Mouse (Mus musculus): ENCODE measurements around the gene Sh3bp4.

Sh3bp4 gene

DNA sequence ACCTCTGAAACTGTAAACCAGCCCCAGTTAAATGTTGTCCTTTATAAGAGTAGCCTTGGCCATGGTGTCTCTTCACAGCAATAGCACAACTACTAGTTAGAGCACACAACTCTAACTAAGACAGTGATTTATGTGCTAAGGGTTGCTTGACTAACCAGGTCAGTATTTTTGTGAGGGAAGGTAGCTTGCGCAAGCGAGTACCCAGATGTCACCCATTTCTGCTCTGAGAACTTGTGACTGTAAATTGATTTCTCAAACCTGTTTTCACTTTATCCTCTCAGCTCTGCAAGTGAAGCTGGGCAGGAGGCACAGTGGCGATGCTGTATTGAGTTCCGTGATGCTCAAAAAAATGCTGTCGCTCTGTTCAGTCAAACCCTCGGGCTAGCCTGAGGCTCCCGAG lies 117.2 kb downstream of the Sh3bp4 start:
- no peak for DNase-seq (ENCODE audit: low spot score)

DNA sequence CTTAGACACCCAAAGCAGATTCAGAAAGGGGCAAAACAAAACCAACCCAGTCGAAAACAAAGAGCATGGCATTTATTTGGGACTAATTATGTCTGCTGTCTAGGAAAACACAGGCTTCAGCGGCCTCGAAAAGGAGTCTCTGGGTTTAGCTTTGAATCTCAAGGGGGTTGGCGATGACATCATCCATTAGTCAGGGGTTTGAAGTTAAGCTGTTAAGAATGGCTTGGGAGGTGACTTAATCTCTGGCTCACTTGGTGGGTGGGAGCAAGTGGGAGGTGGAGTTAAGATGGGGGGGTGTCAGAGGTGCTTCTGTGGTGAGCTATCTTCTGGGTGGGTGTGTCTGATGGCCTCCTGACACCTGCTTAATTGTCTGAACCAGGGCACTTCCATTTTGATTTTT lies 117.9 kb downstream of the Sh3bp4 start:
- no peak for DNase-seq (ENCODE audit: low spot score)

DNA sequence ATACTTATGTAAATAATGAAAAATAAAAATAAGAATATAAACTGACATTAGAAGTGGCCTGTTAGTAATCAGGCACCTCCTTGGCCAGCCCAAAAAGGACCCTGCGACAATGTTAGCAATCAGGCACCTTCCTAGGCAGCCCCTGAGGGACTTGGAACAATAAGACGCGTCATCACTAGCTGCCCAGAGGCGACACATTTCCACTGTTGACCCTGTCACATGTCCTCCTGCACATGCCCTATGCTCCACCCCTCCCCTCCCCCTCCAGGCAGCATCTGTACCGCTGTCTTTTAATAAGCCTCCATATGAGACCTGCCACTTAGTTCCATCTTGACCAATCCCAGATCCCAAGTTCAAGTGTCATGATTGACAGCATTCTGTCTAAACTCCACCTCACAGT lies 119.0 kb downstream of the Sh3bp4 start:
- no peak for DNase-seq (ENCODE audit: low spot score)

DNA sequence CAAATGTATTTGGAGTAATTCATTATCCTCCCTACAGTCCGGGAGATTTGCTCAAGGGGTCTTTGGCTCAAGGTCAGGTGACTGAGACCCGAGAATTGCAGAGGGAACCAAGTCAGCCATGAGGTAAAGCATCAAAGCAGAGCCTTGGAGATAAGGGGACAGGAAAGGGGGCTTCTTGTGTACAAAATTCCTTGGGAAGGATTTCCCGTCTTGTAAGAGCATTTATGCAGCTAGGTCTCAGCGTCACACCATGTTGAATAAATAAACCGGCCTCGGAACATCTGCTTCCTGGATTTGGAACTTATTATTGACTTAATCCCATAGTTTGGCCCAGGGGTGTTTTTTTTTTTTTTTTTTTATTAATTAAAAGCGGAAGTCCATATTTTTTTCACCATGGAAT lies 120.4 kb downstream of the Sh3bp4 start:
- DNase-seq (ENCODE audit: low spot score), result no peak

DNA sequence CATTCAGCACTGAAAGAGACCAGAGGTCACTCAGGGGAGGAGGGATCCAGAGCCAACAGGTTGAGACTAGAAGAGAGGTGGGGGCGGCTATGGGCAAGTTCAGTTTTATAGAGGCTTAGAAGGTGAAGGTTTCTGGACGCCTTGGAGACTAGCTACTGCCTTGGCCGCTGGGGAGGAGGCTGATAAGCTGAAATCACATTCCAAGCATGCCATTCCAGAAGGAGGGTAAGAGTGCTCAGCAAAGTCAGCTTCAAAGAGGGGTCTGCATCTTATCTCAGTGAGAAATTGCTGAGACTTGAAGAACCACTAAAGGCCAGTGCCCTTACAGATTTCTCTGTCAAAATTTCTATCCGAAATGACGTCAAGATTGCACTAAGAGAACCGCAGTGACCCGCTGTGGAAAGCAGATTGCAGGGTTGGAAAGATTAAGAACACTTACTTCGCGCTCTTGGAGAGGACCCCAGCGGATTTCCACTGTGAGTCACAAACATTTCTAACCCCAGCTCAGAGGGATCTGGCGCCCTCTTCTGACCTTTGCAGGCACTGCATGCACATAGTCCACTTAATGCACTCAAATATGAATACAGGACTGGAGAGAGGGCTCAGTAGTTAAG lies 121.0 kb downstream of the Sh3bp4 start:
- peak; percentile 6 for DNase-seq (ENCODE audit: low spot score)

DNA sequence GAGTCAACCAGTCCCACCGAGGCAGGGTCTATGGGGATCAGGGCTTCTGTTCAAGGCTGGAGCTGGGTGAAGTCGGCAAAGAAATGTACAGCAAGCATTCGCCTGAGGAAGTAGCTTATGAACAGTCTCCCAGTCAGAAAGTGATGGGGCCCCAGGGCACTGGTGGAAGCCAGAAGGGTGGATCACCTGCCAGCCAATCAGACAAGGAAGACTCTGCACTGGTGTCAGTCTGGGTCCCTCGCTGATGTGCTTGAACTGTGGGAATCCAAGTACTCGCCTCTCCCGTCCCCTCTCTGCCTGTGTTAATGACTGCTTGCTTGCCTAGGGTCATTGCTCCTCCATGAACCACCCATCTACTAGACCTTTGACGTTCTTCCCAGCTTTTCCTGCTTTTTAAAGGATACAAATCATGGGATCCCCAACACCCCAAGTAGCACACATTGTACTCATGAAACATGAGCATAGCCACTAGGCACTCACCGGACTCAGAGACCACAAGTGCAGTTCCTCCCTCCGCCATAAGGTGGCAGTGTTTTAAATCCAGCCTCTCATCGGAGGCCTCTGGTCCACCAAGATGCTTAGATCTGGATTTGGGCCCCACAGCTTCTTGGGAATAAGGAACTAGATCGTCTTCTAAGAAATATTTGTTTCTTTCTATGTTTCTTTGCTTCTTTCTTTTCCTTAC lies 122.5 kb downstream of the Sh3bp4 start:
- DNase-seq (ENCODE audit: low spot score), result peak; percentile 11

DNA sequence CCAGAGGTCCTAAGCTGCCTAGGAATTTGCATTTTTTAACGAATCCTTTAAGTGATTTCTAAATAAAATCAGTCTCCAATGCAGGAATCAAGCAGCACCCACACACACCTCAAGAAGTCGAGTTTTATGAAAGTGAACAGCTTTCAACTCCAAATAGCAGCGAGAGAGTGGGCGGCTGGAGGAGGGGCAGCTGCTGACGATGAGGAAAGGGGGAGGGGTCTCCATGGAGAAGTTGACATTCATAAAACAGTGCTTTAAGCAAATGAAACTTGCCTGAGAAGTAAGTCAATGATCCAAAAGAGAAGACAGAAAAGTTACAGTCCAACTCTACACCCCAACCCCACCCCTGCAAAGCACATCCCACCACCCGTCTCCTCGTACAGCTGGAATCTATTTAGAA lies 123.4 kb downstream of the Sh3bp4 start:
- no peak for DNase-seq (ENCODE audit: low spot score)

DNA sequence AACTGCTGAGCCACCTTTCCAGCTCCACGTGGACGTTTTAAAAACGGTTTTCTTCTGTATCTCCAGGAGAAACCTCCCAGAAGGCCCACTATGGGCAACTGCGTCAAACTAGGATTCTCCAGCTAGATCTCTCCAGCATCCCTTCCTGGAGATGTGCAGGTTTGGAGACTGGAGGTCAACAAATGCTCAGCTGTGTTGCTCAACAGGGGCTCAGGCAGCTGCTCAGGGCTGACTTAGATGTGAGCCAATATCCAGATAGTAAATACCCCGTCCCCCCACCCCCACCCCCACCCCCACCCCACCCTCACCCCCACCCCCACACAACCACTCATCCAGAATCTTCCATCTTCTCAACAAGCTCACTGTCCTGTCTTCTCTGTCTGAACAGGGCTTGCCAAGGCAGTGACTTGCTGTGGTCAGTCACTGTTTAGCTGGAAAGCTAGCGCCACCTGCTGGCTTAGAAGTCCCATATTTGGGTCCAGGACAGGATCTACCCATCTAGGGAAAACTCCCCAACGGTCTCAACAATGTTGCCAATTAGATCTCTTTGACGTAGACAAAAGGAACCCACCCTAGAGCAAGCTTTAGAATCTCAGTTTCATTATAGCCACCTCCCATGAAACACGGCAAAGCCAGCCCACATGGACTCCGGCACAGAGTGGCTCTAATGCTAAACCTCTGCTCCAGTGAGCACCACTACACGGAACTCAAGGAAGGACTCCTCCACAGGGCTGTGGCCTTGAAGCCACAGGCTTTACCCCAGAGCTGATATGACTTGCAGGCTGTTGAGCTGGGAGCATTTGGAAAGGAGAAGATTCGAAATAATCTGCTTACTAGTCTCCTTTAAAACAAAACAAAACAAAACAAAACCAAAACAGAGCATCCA lies 125.9 kb downstream of the Sh3bp4 start:
- no peak for DNase-seq (ENCODE audit: low spot score)

All from c-Kit-positive CD71-positive TER-119-positive erythroid progenitor cells, embryonic 14.5 days (primary cell).